Mouse (Mus musculus): ENCODE measurements around the gene Slc39a7. TPM values are rescaled to one million over a fixed set of nuclear protein-coding genes. Genes with fewer than 3 reads are reported as not detected.
"Not testable (repeated sequence)": the region's sequence is repeated elsewhere in the genome, so short reads cannot be mapped to it uniquely, and the experiment has no call there.

Gene Slc39a7
- total RNA-seq, 2 experiments from 2014 or later: 66.3 to 67.0 TPM

DNA sequence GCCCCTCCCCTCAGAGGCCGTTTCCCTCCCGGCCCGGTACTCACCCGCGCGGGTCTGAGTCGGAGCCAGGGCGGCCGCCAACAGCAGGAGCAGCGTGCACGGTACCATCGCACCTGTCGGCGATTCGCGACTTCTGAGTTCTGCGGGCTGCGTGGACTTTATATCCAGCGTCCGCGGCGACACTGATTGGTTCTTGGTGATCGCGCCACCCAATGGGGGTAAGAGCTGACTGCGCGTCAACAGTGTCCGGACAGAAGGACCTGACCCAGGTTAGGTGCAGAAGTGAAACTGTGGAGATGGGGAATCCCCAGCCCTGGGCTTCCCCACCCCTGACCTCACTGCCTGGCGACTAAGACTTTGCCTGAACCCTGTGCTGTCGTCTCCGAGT is 31.3 kb downstream of the Slc39a7 start, which contains the start of gene H2-K1:
H2-K1 (minus strand) TSS at position 198 of the 388 bp plus-strand sequence.
- DNase-seq: peak; percentile 94 to 97

DNA sequence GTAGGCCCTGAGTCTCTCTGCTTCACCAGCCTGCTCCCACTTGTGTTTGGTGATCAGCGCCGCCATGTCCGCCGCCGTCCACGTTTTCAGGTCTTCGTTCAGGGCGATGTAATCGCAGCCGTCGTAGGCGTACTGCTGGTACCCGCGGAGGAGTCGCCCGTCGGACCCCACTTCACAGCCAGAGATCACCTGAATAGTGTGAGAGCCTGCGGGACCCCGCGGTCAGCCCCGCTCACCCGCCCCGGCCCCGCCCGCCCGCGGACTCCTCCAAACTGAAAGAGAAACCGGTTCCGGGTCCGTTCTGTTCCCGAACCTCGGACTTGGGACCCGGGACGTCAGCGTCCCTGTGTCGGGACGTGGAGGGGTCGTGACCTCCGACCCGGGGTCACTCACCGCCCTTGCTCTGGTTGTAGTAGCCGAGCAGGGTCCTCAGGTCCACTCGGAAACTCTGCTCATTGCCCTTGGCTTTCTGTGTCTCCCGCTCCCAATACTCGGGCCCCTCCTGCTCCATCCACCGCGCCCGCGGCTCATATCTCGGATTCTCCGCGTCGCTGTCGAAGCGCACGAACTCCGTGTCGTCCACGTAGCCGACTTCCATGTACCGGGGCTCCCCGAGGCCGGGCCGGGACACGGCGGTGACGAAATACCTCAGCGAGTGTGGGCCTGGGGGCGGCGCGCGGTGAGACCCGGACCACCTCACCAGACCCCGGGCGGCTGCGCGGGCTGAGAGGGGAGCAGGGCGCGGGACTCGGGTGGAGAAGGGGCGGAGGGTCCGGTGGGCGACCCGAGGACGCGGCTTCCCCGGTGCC is 31.9 kb downstream of the Slc39a7 start:
- peak; percentile 47 to 58 for DNase-seq

DNA sequence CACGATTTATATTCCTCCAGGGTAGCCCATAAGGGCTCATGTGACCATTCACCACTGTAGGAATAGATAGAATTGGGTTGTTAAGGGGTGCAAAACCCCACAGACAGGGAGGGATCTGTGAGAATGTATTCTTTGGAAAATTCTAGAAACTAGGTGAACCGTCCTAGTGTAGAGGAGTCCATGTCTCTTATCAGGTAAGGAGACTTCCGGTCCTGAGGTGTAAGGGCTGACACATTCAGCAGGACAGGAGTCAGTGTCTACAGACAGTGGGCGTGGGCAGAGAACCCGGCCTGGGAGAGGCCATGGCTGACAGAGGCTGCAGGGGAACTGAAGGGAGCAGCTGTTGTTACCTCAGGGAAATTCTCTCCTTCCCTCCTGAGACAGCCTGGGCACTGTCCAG is 32.8 kb downstream of the Slc39a7 start:
- DNase-seq: peak in 1 of 2 experiments; percentile 11

DNA sequence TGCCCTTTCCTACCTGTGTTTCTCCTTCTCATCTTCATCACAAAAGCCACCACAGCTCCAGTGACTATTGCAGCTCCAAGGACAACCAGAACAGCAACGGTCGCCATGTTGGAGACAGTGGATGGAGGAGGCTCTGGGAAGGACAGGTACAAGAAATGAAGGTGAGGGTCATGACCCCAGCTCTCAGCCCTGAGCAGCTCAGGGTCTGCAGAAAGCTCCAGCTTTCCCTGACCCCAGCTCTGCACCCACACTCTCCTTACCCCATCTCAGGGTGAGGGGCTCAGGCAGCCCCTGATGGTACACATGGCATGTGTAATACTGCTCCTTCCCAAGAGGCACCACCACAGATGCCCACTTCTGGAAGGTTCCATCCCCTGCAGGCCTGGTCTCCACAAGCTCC is 34.5 kb downstream of the Slc39a7 start:
- DNase-seq: not testable (repeated sequence)

DNA sequence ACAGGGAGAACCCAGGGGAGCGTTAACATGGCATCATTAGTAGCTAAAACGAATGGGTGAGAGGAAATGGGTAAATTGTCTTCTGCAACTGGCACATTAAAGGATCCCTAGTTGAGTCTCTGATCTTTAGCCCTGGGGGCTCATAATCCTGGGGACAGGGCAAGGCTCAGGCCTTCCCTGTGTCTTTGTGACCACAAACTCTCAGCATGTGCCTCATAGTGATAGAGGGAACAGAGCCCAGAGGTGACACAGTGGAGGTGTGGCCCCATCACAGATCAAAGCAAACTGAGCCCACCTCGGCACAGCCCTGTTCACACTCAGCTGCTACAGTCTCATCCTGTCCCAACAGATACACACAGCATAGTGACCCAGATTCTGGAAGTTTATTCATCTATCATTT is 35.8 kb downstream of the Slc39a7 start:
- DNase-seq: no peak

DNA sequence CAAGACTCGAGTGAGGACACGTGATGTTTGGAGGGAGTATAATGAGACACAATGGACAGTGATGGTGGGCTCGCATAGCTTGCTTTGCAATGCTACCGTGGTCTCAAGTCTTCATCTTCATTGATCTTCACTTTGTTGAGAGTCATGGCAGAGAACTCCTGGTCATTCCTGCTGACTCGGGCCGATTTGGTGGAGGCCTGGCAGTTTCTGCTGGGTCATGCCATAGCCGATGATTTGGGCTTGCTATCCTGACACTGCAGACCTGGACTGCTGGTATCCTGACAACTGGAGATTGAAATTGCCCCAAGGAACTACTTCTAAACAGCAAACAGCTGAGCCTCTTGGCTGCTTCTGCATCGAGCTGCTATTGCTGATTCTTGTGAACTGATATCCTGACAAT is 36.5 kb downstream of the Slc39a7 start:
- no peak for DNase-seq

DNA sequence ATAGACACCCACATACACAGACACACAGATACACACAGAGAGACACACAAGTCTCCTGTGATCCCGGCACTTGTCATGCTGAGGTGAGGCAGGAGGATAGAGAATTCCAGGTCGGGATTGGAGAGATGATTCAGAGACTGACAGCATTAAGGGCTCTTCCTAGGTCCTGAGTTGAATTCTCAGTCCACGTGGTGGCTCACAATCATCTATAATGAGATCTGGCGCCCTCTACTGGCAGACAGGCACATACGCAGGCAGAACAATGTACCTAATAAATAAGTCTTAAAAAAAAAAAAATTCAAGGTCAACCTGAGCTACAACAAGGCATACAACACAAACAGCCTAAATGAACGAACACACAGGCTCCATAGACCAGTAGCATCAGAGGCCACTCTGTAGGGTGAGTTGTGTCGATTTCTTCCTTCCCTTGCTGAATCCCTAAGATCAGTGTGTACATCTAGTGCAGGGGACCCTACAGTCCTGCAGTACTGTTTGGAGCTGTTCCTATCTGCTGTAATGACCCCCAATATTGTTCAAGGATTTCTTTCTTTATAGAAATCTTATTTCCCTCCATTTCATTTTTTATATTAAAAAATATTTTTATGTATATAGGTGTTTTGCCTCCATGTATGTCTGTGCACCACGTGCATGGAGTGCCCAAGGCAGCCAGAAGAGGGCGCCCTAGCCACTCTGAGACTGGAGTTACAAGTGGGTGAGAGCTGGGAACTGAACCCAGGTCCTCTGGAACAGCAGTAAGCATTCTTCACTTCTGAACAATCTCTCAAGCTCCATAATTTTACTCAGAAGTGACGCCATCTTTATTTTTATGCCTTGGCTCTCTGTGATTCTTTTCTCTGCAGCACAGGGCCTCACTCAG is 39.5 kb downstream of the Slc39a7 start:
- DNase-seq: peak; percentile 49 to 76

DNA sequence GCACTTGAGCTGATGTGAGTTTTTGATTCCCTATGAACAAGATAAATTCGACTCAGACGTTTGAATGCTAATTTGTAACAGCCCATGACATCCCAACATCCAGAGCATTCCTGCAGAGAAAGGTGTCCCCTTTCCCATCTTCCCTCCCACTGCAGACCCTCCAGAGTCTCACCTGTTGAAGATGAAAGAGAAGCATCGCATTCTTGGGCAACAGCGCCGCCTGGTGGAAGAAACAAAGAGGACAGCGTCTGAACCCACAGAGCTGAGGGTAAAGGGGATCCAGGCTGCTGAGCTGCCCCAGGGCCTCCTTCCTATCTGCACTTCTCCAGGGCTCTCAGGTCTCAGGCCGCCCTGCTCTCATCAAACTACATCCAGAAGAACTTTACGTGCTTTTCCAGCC is 49.3 kb downstream of the Slc39a7 start:
- peak; percentile 63 to 89 for DNase-seq

DNA sequence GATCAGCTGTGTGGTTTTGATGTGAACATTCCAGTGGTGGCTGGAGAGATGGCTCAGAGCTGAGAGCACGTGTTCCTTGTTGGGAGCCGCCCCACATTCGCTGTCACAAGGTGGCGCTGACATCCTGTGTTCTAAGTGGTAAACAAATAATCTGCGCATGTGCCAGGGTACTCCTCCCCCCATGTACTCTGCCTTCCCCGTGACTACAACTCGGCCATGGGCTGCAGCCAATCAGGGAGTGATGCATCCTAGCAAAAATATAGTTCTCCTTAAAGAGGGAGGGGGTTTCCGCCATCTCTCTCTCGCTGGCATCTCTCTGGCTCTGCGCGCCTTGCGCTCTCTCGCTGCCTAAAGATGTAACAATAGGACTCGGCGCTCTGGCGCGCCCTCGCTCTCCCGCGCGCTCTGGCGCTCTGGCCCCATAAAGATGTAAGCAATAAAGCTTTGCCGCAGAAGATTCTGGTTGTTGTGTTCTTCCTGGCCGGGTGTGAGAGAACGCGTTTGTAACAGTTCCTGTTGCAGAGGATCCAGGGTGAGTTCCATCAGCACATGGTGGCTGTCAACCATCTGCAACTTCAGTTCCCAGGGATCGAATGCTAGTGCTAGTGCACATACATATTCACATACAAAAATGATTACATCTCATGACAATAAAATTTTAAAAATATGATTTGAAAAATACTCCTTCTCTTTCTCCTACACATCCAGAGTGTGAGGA is 50.1 kb downstream of the Slc39a7 start:
- peak; percentile 91 to 95 for DNase-seq

DNA sequence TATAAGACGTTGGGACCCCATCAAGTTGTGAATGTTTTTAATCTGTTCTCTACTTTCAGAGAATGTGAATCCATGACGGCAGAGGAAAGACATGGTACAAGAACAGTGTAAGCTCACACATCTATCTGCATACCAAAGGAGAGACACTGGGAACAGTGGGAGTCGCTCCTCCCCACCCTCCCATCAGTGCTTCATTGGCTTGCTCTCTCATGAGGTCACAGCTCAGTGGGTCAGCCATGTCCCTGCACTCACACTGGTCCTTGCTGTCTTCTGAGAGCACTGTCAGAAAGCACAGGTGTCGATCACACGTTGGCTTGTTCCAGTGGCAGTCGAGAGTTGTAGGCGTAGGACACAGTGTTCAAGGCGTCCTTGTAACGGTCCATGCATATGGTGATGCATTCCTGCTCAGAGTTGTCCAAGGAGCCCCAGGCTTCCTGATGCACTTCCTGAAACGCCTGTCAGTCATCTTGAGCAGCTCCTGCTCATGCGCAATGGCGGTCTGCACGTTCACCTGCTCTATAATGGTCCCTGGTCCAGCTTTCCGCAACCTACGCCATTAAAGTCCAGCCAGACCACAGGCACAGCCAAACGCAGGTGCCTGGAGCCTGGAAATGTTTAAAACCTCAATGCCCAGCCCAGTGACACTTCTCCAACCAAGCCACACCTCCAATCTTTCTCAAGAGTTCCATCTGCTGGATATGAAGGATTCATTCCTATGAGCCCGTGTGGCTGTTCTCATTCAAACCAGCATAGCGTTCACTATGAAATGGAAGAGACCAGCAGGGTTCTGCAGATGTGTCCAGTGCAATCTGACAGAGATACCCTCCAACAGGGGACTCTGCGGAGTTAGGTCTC is 51.1 kb downstream of the Slc39a7 start:
- no peak for DNase-seq

DNA sequence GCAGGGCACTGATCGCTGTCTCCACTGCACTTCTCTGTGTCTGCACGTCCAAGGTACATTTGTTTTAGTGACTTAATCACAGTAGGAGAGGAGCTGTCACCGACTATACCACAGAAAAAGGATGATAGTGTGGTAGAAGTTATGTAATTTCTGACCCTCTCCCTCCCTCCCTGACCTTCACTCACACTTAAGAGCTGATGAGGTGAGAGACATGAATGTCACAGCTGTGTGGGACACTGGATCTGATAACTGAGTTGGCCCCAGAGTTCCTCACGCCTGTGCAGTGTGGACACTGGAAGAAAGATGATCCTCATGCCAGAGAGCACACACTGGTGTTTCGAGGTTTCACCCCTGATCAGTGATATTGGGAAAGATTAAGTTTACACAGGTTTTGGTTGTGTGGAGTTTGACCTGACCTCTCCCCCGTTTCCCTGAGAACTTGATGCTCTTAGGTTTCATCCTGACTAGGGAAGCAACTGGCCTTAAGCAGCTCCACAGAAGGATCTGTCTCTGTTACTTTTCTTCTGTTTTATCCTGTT is 51.9 kb downstream of the Slc39a7 start:
- DNase-seq: no peak

DNA sequence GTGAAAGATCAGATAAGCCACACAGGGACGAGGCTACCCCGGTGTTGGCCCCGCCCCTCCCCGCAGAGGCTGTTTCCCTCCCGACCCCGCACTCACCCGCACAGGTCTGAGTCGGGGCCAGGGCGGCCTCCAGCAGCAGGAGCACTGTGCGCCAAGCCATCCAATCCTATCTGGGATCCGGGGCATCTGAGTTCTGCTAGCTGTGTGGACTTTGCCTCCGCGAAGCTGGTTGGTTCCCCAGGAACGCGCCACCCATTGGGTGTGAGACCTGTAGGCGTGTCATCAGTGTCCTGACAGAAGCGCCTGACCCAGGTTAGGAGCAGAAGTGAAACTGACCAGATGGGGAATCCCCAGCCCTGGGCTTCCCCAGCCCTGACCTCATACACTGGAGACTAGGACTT is 52.9 kb downstream of the Slc39a7 start:
- peak; percentile 86 to 95 for DNase-seq

Small RNA genes within 50 kb of the gene (microRNA-seq; reads per million reads assigned to microRNA genes)
- gene Mir219a-1: 0 to 0.81 reads per million in 2 experiments
- 0 reads per million in 2 experiments for gene Mir219c

Other genes with a start within 250 kb of the Slc39a7 start
- 10 to 100 TPM in 1 of 2 experiments, 1 to 10 TPM in 1; 5.5 to 12.2 TPM for gene Angptl4, start 249.9 kb downstream of the Slc39a7 start, total RNA-seq (2021)
- 10 to 100 TPM; 49.0 to 64.9 TPM for gene Kank3, start 221.2 kb downstream of the Slc39a7 start, total RNA-seq (2021)
- gene Rps28, start 207.1 kb downstream of the Slc39a7 start, total RNA-seq (2021): 100 to 1,000 TPM; 702 to 791 TPM
- gene Ndufa7, start 207.1 kb downstream of the Slc39a7 start, total RNA-seq (2021): 100 to 1,000 TPM; 645 to 655 TPM
- 10 to 100 TPM; 31.8 to 34.9 TPM for gene Cd320, start 188.6 kb downstream of the Slc39a7 start, total RNA-seq (2021)
- not detected for gene Gm7029, start 157.8 kb downstream of the Slc39a7 start, total RNA-seq (2021)
- gene Kifc1, start 141.0 kb downstream of the Slc39a7 start, total RNA-seq (2021): 1 to 10 TPM in 1 of 2 experiments, under 1 TPM in 1; 0.80 to 1.4 TPM
- not detected for gene Platr17, start 126.5 kb downstream of the Slc39a7 start, total RNA-seq (2021)
- gene Daxx, start 122.3 kb downstream of the Slc39a7 start, total RNA-seq (2021): 10 to 100 TPM; 12.3 to 20.7 TPM
- gene Tapbp, start 115.8 kb downstream of the Slc39a7 start, total RNA-seq (2021): 100 to 1,000 TPM; 111 to 115 TPM
- 10 to 100 TPM; 15.6 to 16.6 TPM for gene Zbtb22, start 115.8 kb downstream of the Slc39a7 start, total RNA-seq (2021)
- 10 to 100 TPM; 30.9 to 31.8 TPM for gene Rgl2, start 102.1 kb downstream of the Slc39a7 start, total RNA-seq (2021)
- gene Pfdn6, start 91.3 kb downstream of the Slc39a7 start, total RNA-seq (2021): 10 to 100 TPM; 69.9 to 76.1 TPM
- gene Wdr46, start 91.0 kb downstream of the Slc39a7 start, total RNA-seq (2021): 10 to 100 TPM; 10.3 to 10.9 TPM
- 1 to 10 TPM; 1.3 to 1.8 TPM for gene B3galt4, start 80.2 kb downstream of the Slc39a7 start, total RNA-seq (2021)
- 10 to 100 TPM; 36.8 to 39.7 TPM for gene Vps52, start 75.9 kb downstream of the Slc39a7 start, total RNA-seq (2021)
- 100 to 1,000 TPM; 419 to 435 TPM for gene Rps18, start 75.7 kb downstream of the Slc39a7 start, total RNA-seq (2021)
- gene H2-K1, start 31.3 kb downstream of the Slc39a7 start, total RNA-seq (2021): 100 to 1,000 TPM; 204 to 337 TPM
- gene Ring1, start 7.0 kb downstream of the Slc39a7 start, total RNA-seq (2021): 10 to 100 TPM; 13.2 to 16.9 TPM
- 100 to 1,000 TPM; 131 to 137 TPM for gene H2-Ke6, start 3.6 kb downstream of the Slc39a7 start, total RNA-seq (2021)
- gene Rxrb, start 130 bp upstream of the Slc39a7 start, total RNA-seq (2021): 10 to 100 TPM; 42.3 to 45.4 TPM
- 1 to 10 TPM in 1 of 2 experiments, under 1 TPM in 1; 0.55 to 1.7 TPM for gene Col11a2, start 7.8 kb upstream of the Slc39a7 start, total RNA-seq (2021)
- 1 to 10 TPM in 1 of 2 experiments, not detected in 1; 1.6 TPM for gene H2-Oa, start 60.7 kb upstream of the Slc39a7 start, total RNA-seq (2021)
- 1 to 10 TPM; 5.9 to 7.2 TPM for gene H2-DMa, start 87.9 kb upstream of the Slc39a7 start, total RNA-seq (2021)
- gene Brd2, start 91.0 kb upstream of the Slc39a7 start, total RNA-seq (2021): 10 to 100 TPM; 64.5 to 79.0 TPM
- 1 to 10 TPM; 2.0 to 7.5 TPM for gene H2-DMb2, start 111.6 kb upstream of the Slc39a7 start, total RNA-seq (2021)
- gene H2-DMb1, start 121.4 kb upstream of the Slc39a7 start, total RNA-seq (2021): 1 to 10 TPM; 3.0 to 3.9 TPM
- 10 to 100 TPM in 1 of 2 experiments, 1 to 10 TPM in 1; 5.7 to 11.4 TPM for gene Tap1, start 155.9 kb upstream of the Slc39a7 start, total RNA-seq (2021)
- gene Psmb9, start 156.1 kb upstream of the Slc39a7 start, total RNA-seq (2021): 10 to 100 TPM; 13.1 to 25.3 TPM
- 10 to 100 TPM; 19.5 to 34.4 TPM for gene Psmb8, start 166.0 kb upstream of the Slc39a7 start, total RNA-seq (2021)
- gene Tap2, start 171.8 kb upstream of the Slc39a7 start, total RNA-seq (2021): 10 to 100 TPM; 25.3 to 33.3 TPM
- 1 to 10 TPM in 1 of 2 experiments, under 1 TPM in 1; 0.77 to 5.7 TPM for gene H2-Ob, start 207.2 kb upstream of the Slc39a7 start, total RNA-seq (2021)
- gene H2-Ab1, start 226.0 kb upstream of the Slc39a7 start, total RNA-seq (2021): 10 to 100 TPM; 36.6 to 43.8 TPM

All from heart, adult 18-20 months (tissue).